Mouse (Mus musculus): ENCODE measurements around the gene Mamdc2.

GRCm38 (mm10) chr19:23467866-23468265 is 19.6 kb upstream of the Mamdc2 start:
- no peak for TF ChIP-seq CTCF (IDR thresholded peaks at IDR 0.05; ENCODE audit: insufficient read depth, low read length)
- TF ChIP-seq POLR2A (IDR thresholded peaks at IDR 0.05; ENCODE audit: borderline replicate concordance, extremely low read depth, low read depth, low read length) = no peak

Measured in lung, adult 2 months (tissue).